Mouse (Mus musculus) 3T3-L1 (cell line): Measurements from ENCODE around the gene Sh3gl2.

ENCODE experiments used
- DNase-seq: peaks from one replicate; pipeline ENCODE4 v3.0.0-alpha.2; 2015; ENCODE audit warnings: low read depth, low spot score

Gene Sh3gl2

DNA sequence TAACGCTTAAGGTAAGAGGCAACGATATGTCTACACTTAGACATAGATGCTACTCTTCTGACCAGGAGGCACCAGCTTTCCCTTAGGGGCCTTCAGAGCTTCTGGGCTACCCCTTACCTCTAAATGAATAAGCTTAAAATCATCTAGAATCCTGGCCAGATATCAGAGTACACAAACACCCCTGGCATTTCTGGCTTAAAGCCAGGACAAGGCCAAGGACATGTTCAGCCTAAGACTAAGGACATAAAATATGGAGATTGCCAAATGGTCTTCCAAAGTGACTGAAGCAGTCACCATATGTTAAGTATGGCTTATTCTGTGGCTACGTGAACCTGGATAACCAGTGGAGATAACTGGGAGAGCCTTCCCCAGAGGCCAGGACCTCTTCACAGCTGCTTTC, 211.5 kb downstream of the Sh3gl2 start:
- DNase-seq = no peak

DNA sequence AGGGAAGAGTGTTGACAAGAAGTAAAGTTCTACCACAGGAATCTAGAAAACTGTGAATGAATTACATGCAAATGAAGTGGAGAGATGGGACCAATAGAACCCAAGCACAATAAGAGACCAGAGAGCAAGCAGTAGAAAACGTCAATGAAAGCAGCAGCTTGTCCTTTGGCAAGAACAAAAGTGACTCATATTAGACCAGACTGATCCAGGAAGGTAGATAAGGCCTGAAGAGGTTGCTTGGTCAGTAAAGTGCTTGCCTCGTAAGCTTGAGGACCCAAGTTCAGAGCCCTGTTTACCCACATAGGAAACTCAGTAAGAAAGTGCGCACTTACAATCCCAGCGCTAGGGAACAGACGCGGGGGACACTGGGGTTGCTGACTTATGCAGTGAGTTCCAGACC, 215.5 kb downstream of the Sh3gl2 start:
- DNase-seq = no peak

DNA sequence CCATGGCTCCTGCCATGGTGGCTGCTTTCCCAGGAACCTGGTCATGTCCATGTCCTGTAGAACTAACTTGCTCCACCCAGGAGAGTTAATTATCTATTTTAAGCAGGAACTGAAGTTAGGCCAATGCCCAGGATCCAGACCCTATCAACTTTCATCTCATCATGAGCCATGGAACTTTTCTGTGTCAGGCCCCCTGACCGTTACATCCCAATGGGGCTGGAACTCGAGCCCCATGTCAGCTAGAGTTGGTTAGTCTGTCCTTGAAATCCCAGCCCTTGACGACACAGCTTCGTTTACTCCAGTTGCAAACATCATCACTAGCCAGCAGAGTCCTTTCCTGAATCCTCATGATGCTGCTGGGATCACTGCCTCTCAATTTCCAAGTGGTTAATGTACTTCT, 221.3 kb downstream of the Sh3gl2 start:
- no peak for DNase-seq

DNA sequence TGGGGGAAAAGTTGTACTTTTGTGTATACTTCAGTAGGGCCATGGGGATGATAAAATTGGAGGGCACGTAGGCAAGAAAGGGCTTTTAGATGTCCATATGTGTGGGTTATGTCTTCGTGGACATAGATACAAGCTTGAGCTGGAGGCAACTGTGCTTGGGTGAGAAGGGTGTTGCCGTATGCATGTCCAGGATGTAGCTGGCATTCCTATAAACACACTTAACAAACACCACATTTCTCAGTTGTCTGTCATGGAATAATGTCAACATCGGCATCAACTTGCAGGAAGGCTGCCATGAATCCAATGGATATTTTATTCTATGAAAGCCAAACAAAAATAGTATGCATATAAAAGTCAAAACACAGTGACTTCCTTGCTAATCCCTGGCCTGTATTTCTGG, 227.9 kb downstream of the Sh3gl2 start:
- DNase-seq = no peak

DNA sequence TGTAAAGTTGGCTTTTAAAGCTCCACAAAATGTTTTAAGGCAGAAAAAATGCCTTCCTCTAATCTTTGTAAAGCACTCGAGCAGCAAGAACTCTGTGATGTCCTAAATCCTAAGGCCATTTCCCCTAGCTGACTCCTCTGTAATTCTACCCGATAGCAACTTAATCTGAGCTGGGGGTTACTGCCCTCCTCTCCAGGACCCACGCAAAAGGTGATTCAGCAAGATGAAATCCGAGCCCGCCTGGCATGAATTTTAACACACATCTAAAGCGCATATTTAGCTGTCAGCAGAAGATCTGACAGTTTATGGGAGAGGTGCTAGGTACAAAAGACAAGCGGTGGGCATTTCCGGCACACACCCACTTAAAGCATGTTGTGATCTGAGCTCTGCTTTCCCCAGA, 229.8 kb downstream of the Sh3gl2 start:
- DNase-seq = no peak

DNA sequence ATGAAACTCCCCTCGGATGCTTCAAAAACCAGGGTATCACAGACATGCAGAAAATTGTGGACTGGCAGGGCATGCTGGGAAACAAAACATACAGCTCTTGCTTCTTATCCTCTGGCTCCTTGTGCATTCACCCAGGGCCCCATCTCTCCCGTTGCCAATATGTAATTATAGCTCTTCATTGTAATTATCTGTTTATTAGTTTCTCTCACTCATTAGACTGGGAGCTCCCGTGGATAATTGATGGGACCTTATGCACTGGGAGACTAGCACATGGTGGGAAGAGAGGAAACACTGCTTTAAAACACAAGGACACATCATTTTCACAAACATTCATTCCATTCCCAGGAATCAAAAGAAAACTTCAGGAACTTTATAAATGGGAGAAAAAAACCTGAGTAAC, 233.9 kb downstream of the Sh3gl2 start:
- no peak for DNase-seq

- DNase-seq = no peak
Measured at GRCm38 (mm10) chr4:85483586-85483985, 278.7 kb downstream of the Sh3gl2 start.

DNA sequence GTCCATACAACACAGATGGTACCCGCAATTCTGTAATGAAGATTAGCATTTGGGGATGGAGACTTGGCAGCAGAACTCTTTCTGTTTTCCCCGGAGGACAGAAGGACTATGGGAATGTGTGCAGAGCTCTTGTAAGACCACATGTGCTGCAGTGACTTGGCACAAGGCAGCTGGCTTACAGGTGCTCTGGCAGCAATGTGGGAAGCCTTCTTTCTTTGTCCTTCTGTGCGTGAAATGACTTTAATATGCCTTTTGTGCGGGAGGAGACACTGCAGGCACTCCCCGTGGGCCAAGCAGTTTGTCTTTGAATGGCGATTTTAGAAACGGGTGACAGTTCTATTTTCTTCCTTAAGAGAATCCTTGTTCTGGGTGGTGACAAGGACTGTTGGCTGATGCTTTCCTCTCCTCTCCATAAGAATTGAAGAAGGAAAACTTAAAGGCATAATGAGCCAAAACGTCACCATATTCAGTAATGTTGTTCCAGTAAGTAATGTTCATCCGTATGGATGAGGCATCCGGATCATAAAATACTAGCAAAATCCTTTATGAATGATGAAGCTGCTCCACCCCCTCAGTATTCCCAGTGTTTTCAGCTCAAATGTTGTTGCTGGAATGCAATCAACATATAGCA, 281.5 kb downstream of the Sh3gl2 start:
- no peak for DNase-seq

DNA sequence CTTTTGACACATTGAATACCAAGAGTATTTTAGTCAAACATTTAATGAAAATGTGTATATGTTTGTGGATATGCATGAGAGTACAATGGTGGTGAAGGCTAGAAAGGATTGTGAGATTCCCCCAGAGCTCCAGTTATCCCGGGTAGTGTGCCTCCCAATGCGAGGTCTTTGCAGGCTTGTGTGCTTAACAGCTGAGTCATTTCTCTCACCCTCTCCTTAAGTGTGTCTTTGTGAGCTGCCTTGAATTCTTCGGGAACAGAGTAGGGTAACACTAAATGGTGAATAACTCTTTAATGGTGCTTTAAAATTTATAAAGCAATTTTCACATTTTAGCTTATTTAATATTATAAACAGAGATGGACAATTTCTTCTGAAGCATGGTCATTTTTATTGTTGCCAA, 300.8 kb downstream of the Sh3gl2 start:
- DNase-seq = no peak

DNA sequence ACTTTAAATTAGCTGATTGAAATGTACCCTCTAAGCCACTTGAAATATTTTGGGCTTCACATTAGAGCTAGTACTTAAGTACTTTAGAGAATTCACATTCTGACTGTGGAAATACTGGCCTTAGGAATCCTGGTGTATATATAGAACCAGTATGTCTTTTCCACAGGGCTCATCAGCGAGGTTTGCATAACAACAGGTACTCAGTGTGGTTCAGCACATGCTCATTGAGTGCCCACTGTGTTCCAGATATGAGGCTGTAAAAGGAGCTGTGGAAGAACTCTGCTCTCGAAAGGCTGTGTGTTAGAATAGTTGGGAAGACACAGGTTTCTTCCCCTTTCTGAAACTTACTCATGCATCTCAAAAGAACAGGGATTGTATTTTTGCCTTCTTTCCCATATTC, 302.1 kb downstream of the Sh3gl2 start:
- no peak for DNase-seq

DNA sequence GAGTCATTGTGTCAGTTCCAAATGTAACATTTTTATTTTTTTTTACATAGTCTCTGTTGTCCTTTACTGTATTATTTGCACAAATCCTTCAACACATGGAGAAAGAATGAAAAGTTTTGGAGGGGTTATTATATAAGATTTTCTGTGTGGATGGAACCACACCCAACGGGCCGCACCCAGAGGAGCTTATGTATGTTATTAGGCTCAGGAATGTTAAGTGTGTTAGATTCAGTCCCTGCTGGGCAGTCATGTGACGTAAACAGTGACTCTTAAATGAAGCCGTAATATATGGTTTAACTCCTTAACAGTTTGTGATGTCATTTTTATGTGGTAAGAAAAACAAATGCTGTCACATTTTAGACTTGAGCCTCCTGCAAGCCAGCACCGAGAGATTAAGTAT, 302.6 kb downstream of the Sh3gl2 start:
- DNase-seq = no peak

DNA sequence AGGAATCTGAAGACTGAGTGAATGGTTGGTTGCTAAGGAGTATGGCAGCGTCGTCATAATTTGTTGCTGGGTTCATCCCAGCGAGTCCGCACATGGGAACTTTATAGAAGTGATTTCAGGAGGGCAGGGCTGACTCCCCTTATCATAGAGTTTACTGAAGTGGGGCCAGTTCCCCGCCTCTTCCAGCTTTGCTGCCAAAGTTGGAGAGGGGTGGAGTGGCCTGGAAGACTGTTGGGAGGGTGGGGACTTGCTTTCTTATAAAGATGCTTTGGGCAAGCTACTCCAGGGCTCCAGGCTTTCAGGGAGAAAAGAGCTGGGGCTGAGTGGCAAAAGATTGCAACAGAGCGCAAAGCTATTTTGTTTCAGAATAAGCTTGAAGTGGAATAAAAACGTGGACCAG, 308.4 kb downstream of the Sh3gl2 start:
- DNase-seq = no peak

DNA sequence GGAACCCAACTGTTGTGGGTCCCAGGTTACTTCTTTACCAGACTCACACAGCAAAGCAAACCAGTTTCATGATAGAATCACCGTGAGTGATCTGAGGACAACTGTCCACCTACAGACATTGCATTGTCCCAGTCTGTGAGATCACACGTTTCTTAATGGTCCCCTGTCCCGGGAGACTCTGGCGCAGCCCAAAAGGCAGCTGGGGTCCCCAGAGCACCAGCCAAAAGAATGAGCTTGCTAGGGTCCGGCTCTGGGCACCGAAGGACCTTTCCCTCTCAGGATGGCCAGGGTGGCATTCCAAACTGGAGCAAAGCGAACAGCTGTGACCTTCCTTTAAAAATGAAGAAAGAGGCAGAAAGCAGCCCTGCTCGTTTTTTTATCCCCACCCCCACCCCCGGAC, 308.9 kb downstream of the Sh3gl2 start, which contains the start of gene Adamtsl1:
Adamtsl1 (plus strand) TSS at position 381 of the 400 bp plus-strand sequence.
- no peak for DNase-seq

- DNase-seq = no peak
Measured at GRCm38 (mm10) chr4:85514205-85514681, 309.3 kb downstream of the Sh3gl2 start.

GRCm38 (mm10) chr4:85526966-85527566, 322.1 kb downstream of the Sh3gl2 start:
- no peak for DNase-seq

DNA sequence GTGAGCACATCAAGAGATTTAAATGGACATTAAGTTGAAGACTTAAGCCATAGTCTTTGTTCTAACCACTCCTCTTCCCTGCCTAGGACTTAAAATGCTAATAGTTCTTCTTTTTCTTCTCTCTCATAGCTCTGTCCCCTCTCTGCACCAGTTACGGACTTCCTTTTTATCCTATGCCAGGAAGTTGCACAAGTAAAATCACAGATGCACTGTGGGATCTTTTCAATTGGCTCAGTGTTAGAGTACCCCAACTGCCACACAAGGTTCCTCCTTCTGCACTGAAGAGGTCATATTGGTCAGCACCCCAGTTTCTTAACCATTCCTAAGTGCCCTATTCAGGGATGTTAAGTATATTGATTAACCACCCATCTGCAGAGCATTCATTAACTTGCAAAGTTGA, 324.9 kb downstream of the Sh3gl2 start:
- DNase-seq = no peak

- no peak for DNase-seq
Measured at GRCm38 (mm10) chr4:85539677-85540076, 334.8 kb downstream of the Sh3gl2 start.

GRCm38 (mm10) chr4:85543221-85543620, 338.3 kb downstream of the Sh3gl2 start:
- no peak for DNase-seq

DNA sequence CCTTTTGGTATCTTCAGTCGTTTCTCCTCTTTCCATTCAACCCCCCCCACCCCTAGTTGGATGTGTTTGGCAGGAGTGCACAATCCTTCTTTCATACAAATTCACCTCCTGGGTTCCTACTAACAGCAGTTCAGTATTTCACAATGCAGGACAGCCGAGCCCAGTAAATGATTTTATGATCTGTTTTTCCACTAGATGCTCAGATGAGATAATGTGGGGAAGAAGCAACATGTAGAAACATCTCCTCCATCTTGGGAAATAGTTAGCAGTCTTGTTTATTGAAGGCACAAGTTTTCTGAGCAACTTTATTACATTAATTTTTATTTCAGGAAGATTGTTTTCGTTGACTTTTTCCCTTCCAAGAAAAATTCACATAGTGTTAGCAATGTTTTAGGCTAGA, 349.8 kb downstream of the Sh3gl2 start:
- no peak for DNase-seq

GRCm38 (mm10) chr4:85559753-85560152, 354.8 kb downstream of the Sh3gl2 start:
- no peak for DNase-seq

DNA sequence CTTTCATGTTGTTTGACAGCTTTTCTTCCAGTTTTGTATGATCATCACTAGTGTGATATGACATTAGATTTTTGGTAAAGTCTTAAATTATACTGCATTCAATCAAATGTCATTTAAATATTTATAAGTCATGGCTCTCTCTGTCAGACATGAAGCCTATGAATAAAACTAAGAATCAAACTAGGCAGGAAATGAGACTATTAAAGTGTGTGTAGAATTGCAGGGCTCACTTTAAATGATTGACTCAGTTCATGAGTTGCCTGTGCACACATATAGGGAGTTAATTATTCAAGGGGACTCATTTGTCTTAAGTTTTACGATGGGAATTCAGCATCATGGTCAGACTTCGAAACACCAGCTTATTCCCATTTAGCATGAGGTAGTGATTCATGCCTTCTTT, 380.5 kb downstream of the Sh3gl2 start:
- no peak for DNase-seq

- DNase-seq = no peak
Measured at GRCm38 (mm10) chr4:85588928-85589327, 384.0 kb downstream of the Sh3gl2 start.

DNA sequence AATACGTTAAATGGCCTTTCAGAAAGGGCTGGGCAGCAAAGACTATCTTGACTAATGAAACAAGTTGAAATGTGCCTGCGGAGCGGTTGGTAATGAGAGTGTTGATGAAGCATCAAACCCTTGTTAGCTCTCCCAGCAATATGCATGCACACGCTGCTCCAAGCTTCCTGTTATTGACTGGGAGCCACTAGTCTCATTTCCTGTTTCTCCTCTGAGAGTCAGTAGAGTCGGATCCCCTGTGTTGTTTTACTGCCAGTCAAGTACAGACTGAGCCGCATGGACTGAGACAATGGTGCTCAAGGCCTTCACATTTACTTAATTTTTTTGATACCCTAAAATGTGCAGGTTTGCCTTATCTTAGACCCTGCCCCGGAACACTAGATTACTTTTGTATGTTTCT, 386.1 kb downstream of the Sh3gl2 start:
- no peak for DNase-seq

DNA sequence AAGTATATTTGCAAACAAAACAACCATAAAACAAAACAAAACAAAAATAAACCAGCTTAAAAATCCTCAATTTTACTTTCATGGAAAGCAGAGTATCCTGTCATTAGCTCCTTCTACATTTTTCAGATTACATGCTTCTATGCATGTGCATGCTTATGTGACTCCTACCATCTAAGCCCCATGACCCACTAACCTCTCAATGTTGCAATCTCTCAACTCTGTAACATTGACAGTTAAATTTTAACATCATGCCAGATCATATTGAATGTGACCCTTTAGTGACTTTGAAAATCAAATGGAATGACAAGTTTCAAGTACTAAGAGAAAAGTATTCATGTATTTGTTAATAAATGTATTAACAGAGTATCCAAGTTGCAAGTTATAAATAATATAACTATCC, 389.2 kb downstream of the Sh3gl2 start:
- DNase-seq = no peak
